Mouse (Mus musculus) adrenal gland, postnatal 36 days (tissue): ENCODE measurements around the gene Ccdc50. TPM values are rescaled to one million over a fixed set of nuclear protein-coding genes. Genes with fewer than 3 reads are reported as not detected.
A peak's percentile ranks its signal among the peaks of the same experiment; 100 is the strongest.

Experiments
- DNase-seq, 2 experiments: peaks; one replicate each; pipeline ENCODE4 v3.0.0; 2021; ENCODE audit warnings: mixed read lengths in 1 of 2
- long read RNA-seq, 2 experiments: library from polyadenylated mRNA; stranded (forward); transcript quantifications; one replicate each; pipeline ENCODE4 v2.0.0; 2021; ENCODE audit warnings: borderline sequencing depth in 2 of 2
- total RNA-seq, 2 experiments: library from RNA; stranded (reverse); gene quantifications; 2 replicates each; pipeline ENCODE4 v1.2.3; 2021

The Ccdc50 gene
- 100 to 1,000 TPM; 100 to 103 TPM for total RNA-seq
- long read RNA-seq, experiment 1, full-length matches to known transcripts = 14 of 28 reads
- long read RNA-seq, experiment 1, partial matches to known transcripts = 1 of 28 reads
- long read RNA-seq, experiment 1, other reads (novel, unspliced or antisense) = 13 of 28 reads
- long read RNA-seq, experiment 2, full-length matches to known transcripts = 8 of 9 reads
- long read RNA-seq, experiment 2, partial matches to known transcripts = 0 of 9 reads
- long read RNA-seq, experiment 2, other reads (novel, unspliced or antisense) = 1 of 9 reads

GRCm38 (mm10) chr16:27388761-27389451, at the start of gene Ccdc50:
Gene Ccdc50, plus strand, starts transcription at chr16:27388869.
- DNase-seq = peak; percentile 88 to 90

DNA sequence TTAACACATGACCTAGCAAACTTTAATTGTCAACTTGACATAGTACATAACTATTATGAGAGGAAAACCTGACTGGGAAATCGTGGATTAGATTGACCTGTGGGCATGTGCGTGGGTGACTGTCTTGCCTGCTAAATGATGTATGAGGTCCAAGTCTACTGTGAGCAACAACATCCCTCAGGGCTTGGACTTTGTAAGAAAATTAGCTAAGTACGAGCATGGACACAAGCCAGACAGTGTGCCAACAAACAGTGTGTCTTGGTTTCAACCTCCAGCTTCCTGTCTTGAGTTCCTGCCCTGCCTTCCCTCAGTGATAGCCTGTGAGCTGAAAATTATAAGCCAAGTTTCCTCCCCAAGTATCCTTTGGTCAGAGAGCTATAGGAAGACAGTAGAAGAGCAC, 41.1 kb upstream of the Ccdc50 start:
- no peak for DNase-seq

- no peak for DNase-seq
These were observed 40.3 kb upstream of the Ccdc50 start for GRCm38 (mm10) chr16:27348359-27348758.

- no peak for DNase-seq
These were observed 39.4 kb upstream of the Ccdc50 start for GRCm38 (mm10) chr16:27349235-27349634.

DNA sequence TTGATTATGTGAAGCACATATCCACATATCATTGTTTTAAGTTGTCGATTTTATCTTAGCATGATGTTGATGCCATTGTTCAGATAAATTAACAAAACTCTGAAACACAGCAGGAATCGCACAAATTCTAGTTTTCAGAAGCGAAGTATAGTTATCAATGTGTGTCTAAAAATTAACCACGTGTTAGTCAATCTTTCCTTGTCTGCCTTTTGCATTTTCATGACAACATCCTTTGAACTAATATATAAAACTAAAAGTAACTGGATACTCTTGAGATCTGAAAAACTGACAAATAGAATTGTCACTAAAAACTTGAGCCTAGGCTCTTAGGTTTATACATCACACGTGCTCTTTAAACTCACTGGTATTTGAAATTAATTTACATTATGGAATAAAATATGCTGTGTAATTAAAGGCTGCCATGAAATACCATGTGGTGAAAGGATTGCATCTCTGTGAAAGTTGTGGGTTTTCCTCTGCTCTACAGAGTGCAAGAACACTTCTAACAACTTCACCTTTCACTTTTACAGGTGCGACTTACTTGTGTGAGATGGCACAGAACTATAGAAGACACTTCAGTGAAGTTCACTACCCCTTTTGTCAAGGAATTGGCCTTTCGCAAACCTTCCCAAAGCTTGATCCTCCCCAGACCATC, 38.7 kb upstream of the Ccdc50 start:
- DNase-seq = no peak

DNA sequence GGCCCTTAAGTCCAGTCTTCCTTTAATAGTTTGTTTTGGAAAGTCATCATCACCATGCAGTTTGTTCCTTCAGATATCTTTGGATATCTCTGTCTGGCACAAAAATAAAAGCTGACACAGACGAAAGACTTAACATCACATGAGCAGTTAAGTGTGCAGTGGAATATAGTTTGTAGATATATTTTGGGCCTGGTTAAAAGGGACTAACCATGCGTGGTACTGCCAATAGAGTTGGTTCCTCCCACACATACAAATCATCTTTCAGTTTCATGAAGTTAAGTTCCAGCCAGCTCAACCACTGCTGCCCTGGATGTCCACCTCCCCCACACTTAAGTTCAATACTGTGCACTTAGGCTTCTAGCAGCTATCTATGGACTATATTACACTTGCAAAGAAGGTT, 34.2 kb upstream of the Ccdc50 start:
- DNase-seq = no peak

DNA sequence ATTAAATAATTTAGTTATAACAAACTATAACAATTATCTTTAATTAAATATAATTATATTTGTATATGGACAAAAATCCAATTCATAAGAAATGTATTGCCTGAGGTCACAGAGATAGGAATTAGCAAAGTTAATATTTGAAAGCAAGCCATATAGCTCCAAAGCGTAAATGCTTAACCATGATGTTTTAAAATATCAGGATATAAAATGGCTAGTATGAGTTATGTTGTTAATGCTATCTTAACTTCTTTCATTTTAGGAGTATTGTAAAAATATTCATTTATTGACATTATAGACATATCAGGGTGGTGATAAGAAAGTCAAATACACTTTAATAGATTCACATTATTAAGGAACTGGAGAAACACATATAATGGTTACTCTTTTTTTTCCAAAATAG, 28.6 kb upstream of the Ccdc50 start:
- no peak for DNase-seq

DNA sequence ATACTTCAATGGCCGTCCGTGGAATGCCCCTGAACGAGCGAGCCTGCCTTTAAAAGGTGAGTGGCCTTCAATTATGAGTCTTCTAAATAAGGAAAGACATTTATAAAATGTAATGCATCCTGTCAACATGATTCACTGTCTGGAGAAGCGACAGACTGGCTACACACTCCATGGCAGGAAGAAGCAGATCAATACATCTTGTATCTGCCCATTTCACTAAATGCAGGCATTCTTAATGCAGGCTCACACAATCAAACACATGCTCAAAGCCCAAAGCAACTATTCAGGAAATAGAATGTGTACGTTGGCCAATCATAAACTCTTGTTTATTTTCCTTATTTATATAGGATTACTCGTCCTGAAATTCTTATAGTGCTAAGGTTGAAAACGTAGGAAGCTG, 18.5 kb upstream of the Ccdc50 start, which contains the start of gene Uts2b:
TSS of gene Uts2b (minus strand) at position 49 of the 400 bp plus-strand sequence.
- DNase-seq = no peak

- no peak for DNase-seq
These were observed 18.0 kb upstream of the Ccdc50 start for GRCm38 (mm10) chr16:27370700-27371099.

- DNase-seq = no peak
These were observed 14.5 kb upstream of the Ccdc50 start for GRCm38 (mm10) chr16:27374139-27374538.

DNA sequence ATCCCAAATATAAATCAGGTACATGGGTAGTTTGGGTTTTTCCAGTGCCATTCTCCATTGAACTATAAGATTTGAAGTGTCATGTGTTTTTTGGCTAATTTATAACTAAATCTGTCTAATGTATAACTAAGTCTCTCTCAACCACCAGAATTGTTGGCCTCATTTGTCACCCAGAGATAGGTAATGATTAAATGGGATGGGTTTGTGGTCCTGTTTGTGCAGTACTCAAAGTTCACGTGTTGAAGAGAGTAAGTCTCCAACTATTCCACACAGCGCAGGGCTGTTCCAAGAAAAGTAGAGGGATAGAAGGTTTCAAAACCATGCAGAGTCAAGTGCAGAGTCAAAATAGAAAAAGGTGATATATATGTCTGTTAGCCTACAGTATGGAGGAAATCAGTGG, 13.4 kb upstream of the Ccdc50 start:
- DNase-seq = no peak

DNA sequence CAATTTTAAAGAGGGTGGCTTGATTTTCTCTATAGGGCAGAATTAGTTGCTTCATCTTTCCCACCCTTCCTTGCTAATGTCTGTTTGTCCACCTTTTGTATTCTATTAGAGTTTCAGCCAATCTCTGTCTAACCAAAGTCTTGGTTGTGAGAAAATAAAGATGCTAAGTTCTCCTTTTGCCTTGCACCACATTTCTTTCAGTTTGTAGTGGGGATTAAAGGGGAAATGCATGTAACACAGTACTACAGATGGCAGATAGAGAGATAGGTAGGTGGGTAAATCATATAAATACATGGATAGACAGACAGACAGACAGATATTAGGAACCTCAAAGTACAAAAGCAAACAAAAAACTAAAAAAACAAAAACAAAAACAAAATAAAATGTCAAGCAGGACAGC, 12.1 kb upstream of the Ccdc50 start:
- no peak for DNase-seq

GRCm38 (mm10) chr16:27382217-27382616, 6.5 kb upstream of the Ccdc50 start:
- no peak for DNase-seq

DNA sequence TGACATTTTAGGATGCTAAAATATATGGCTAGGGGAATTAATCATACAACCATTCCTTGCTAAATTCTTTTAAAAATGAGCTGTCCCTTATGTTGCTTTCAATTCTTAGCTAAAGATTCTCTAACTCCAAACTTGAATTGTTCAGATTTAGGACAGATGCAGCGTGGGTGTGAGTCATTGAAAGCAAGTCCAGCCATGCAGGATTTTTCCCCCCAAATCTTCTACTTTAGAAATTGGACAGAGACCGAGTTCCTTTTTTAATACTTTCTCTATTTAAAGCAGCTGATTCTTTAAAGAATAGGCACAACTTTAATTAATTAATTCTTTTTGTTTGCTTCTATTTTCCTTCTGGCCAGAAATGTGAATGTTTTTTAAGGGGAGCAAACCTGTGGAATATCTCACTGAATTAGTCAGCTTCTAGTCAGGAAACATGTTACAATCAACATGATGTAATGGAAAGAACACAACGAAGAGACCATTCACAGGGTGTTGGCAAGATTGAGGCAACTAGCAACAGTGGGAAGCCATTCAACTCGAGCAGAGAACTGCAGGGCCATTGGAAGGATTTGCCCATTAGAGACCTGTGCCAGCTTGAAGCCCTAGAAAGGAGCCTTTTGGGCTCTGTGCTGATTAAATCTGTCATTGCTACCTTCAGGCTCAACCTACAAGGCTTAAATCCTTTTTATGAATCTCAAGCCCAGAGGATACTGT, 3.6 kb upstream of the Ccdc50 start:
- DNase-seq = no peak

- no peak for DNase-seq
These were observed 3.0 kb upstream of the Ccdc50 start for GRCm38 (mm10) chr16:27385649-27386048.

DNA sequence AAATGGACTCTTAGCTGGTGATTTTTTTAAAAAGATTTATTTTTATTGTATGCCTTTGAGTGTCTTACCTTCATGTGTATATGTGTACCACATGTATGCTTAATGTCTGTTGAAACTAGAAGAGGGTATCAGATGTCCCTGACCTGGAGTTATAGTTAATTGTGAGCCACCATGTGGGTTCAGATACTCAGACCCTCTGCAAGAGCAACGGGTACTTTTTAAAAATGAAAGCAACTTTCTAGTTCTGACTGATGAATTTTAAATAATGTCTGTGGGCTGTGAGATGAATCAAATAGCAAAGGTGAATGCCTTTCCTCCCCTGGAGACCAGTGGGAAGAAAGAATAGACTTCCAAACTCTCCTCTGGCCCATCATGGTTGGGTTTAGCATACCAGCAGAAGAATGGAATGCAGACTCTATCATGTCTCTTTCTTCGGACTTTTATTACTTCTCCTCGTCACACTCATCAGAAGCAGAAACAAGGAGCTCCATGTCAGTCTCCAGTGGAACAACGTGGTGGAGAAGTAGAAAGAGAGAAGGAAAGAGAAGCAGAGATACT, 1.7 kb upstream of the Ccdc50 start:
- DNase-seq = no peak

DNA sequence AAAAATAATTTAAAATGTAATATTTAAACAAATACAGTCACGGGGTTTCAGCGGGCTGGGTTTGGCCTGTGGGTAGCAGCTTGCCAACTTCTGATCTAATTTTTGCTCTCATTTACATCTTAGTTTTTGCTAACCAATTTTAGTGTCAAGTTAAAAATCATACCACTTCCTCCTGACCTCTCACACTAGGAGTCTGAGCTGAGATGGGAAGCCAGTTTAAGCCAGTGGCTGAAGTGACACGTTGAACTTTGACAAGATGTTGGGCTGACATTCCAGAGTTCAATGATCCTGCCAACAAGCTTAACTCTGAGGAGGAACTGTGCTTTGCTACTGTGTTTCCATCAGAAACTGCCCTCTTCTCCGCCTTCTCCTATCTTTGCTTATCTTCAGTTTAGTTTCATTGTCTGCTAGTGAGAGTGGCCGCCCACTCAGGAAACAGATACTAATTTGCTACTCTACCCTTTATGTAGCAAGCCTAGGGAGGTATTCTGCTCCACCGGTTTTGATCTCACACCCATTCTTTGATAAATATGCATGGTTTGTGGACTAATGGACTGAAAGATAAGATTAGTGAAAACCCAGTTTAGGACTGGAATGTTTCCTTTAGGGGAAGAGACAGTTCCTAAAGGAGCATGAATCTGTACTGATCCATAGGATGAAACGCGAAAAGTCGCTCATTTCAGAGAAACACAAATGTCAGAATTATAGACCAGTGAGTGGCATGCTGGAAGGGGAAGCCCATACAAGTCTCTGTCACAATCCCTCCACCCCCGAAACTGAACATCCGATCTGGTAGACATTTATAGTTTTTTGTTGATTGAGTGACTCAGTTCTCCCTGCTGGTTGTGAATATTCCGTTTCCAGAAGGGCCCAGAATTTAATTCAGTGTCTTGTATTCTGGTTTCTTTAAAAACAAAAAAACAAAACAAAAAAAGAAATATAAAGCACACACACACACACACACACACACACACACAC, 746 bp upstream of the Ccdc50 start:
- DNase-seq = no peak

- DNase-seq = peak; percentile 4 to 21
These were observed 1.0 kb downstream of the Ccdc50 start for GRCm38 (mm10) chr16:27389534-27390282.

DNA sequence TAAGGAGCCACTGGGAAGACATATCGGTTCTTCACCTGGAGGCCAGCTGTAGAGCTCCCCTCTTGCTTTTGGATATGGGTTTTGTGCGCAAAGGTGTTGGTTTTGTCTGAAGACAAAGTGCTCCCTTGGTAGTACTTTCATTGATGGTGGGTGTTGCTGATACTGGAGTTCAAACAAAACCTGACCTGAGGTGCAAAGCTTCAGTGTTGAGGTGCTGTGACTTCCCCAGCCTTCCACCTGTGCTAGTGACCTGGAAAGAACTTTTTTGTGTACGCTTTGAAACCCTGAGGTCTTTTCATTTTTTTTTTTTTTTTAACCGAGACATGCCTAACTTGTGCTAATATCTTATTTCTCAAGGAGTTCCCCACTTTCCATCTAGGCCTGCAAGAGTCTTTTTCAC, 1.6 kb downstream of the Ccdc50 start:
- DNase-seq = no peak

GRCm38 (mm10) chr16:27391845-27392244, 3.2 kb downstream of the Ccdc50 start:
- no peak for DNase-seq
